Mouse (Mus musculus) lung, adult 2 months (tissue): ENCODE data around the gene Mfsd5.

Experiments used
- CTCF ChIP-seq: fragments of 200-500 bp; IDR thresholded peaks from 2 replicates; pipeline ENCODE4 v1.5.1; 2011; ENCODE audit warnings: mild to moderate bottlenecking, low read length, control low read depth; ENCODE audit not compliant: insufficient read depth
- POLR2A ChIP-seq: fragments of 200-500 bp; IDR thresholded peaks from 2 replicates; pipeline ENCODE4 v1.6.1; 2011; ENCODE audit warnings: low read depth, mild to moderate bottlenecking, control low read depth, low read length, borderline replicate concordance; ENCODE audit errors: extremely low read depth

DNA sequence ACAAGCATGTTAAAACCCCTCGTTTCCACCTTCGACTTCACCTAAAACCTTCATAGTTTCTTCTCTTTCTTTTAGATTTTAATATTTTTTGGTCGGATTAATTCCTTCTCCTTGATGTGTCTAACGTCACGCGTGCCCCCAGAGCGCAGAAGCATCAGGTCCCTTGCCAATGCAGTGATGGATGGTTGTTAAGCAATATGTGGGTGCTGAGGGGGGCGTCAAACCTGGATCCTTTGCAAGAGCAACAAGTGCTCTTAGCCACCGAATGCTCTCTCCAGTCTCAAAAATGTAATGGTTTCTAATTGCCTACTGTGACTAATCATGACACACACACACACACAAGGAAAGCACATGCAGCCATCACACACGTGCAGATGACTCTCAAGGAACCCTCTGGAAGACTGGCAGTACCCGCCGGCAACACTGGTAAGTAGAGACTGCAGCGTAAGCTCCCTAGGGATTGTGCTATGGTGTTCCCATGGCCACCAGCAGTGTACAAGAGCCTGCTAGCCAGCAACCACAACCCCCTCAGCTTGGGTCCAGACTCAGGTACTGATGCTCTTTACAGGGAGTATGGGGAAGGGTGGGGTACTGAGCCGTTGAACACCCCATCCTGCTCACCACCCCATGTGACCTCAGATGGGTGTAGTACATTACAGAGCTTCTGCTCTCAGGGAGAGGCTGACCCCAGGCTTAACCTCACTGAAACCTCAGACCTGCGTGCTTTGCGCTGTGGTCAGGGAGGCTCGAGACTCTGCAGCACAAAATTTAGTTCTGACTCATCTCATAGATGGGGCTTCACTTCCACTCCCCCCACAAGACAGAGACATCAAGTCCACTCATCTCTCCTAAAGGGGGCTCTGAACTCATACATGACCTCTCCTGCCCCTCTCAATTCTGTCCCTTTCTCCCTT, 48.6 kb upstream of the Mfsd5 start:
- TF ChIP-seq CTCF: no peak
- no peak for TF ChIP-seq POLR2A
